Mouse (Mus musculus): ENCODE measurements around the gene Pakap. TPM values are rescaled to one million over a fixed set of nuclear protein-coding genes. Genes with fewer than 3 reads are reported as not detected.

Pakap gene
- polyA plus RNA-seq, 1 experiment: 0.22 TPM

DNA sequence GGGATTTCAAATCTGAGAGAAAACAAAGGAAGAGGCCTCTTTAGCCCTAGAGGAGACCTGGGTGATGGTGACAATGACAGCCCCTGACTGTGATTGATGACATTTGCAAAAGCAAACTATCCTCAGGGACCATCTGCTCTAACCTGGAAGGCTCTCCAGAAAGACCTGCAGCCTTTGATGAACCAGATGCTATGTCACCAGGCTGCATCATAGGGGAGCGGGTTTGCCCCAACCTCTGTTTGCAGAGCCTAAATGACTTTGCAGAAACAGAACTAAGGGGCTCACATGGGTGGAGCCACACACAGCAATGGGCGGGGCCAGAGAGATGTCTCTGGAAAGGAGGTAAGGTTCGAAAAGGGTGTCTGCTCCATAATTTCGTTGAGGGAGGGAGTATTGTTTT is 265.1 kb downstream of the Pakap start:
- H3K27me3 ChIP-seq (ENCODE audit: control insufficient read depth, insufficient read depth, low read length): no peaks in the 10 kb centered on the region
- no peak overlapping the region for H3K27ac ChIP-seq (ENCODE audit: insufficient read depth, low read depth, low read length)
- no peak for TF ChIP-seq CTCF (IDR thresholded peaks at IDR 0.05; ENCODE audit: extremely low read depth, insufficient read length, insufficient replicate concordance, low read depth, low read length)
- WGBS: 50% methylated on average over 4 of the region's 4 CpGs
- no peak overlapping the region for H3K4me3 ChIP-seq (ENCODE audit: low read depth, low read length)
- no peaks in the 10 kb centered on the region for H3K4me1 ChIP-seq (ENCODE audit: control insufficient read depth, insufficient read depth, insufficient read length, low read length)
- no peaks in the 10 kb centered on the region for H3K36me3 ChIP-seq (ENCODE audit: control insufficient read depth, insufficient read depth, low read length)

DNA sequence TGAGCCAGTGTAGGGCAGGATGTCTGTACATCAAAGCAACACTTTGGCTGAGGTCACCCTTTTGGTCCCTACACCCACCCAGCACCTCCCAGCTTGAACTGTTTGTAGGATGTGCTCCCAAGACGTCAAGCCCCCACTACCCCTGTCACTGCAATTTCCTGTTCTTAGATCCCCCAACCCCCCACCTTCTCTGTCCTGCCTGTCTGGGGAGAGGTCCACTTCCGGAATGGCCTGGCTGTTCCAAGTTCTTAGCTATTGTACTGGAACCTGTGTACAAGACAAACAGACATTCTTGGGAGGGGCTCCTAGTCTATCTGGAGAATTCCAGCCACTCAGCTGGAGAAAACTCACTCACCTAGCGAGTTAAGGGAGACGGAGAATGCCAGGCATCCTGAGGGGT is 266.2 kb downstream of the Pakap start:
- no peak overlapping the region for H3K27ac ChIP-seq (ENCODE audit: insufficient read depth, low read depth, low read length)
- no peaks in the 10 kb centered on the region for H3K27me3 ChIP-seq (ENCODE audit: control insufficient read depth, insufficient read depth, low read length)
- 73% methylated on average over 4 of the region's 4 CpGs for WGBS
- TF ChIP-seq CTCF (IDR thresholded peaks at IDR 0.05; ENCODE audit: extremely low read depth, insufficient read length, insufficient replicate concordance, low read depth, low read length) (no peak), POLR2A (IDR thresholded peaks at IDR 0.05; ENCODE audit: low read depth, low read length) (no peak)
- H3K4me1 ChIP-seq (ENCODE audit: control insufficient read depth, insufficient read depth, insufficient read length, low read length): no peaks in the 10 kb centered on the region
- no peaks in the 10 kb centered on the region for H3K36me3 ChIP-seq (ENCODE audit: control insufficient read depth, insufficient read depth, low read length)
- H3K4me3 ChIP-seq (ENCODE audit: low read depth, low read length): no peak overlapping the region

GRCm38 (mm10) chr4:57837089-57837488 is 269.1 kb downstream of the Pakap start:
- H3K27me3 ChIP-seq (ENCODE audit: control insufficient read depth, insufficient read depth, low read length): no peaks in the 10 kb centered on the region
- no peak overlapping the region for H3K4me3 ChIP-seq (ENCODE audit: low read depth, low read length)
- H3K4me1 ChIP-seq (ENCODE audit: control insufficient read depth, insufficient read depth, insufficient read length, low read length): no peaks in the 10 kb centered on the region
- TF ChIP-seq POLR2A (IDR thresholded peaks at IDR 0.05; ENCODE audit: low read depth, low read length) (no peak), CTCF (IDR thresholded peaks at IDR 0.05; ENCODE audit: extremely low read depth, insufficient read length, insufficient replicate concordance, low read depth, low read length) (no peak)
- no peak overlapping the region for H3K27ac ChIP-seq (ENCODE audit: insufficient read depth, low read depth, low read length)
- WGBS: 79% methylated on average over 9 of the region's 9 CpGs
- no peaks in the 10 kb centered on the region for H3K36me3 ChIP-seq (ENCODE audit: control insufficient read depth, insufficient read depth, low read length)

- WGBS: 46% methylated on average over 4 of the region's 4 CpGs
- Histone ChIP-seq H3K27ac (ENCODE audit: insufficient read depth, low read depth, low read length) (no peak overlapping the region), H3K36me3 (ENCODE audit: control insufficient read depth, insufficient read depth, low read length) (no peaks in the 10 kb centered on the region), H3K4me3 (ENCODE audit: low read depth, low read length) (no peak overlapping the region), H3K4me1 (ENCODE audit: control insufficient read depth, insufficient read depth, insufficient read length, low read length) (no peaks in the 10 kb centered on the region), H3K27me3 (ENCODE audit: control insufficient read depth, insufficient read depth, low read length) (no peaks in the 10 kb centered on the region)
- TF ChIP-seq POLR2A (IDR thresholded peaks at IDR 0.05; ENCODE audit: low read depth, low read length) (no peak), CTCF (IDR thresholded peaks at IDR 0.05; ENCODE audit: extremely low read depth, insufficient read length, insufficient replicate concordance, low read depth, low read length) (no peak)
Observed at GRCm38 (mm10) chr4:57839343-57839742, 271.4 kb downstream of the Pakap start.

- no peaks in the 10 kb centered on the region for H3K36me3 ChIP-seq (ENCODE audit: control insufficient read depth, insufficient read depth, low read length)
- no peak for TF ChIP-seq CTCF (IDR thresholded peaks at IDR 0.05; ENCODE audit: extremely low read depth, insufficient read length, insufficient replicate concordance, low read depth, low read length)
- no peak for TF ChIP-seq POLR2A (IDR thresholded peaks at IDR 0.05; ENCODE audit: low read depth, low read length)
- H3K4me3 ChIP-seq (ENCODE audit: low read depth, low read length): no peak overlapping the region
- no peaks in the 10 kb centered on the region for H3K4me1 ChIP-seq (ENCODE audit: control insufficient read depth, insufficient read depth, insufficient read length, low read length)
- H3K27me3 ChIP-seq (ENCODE audit: control insufficient read depth, insufficient read depth, low read length): no peaks in the 10 kb centered on the region
- 26% methylated on average over 1 of the region's 1 CpGs for WGBS
- no peak overlapping the region for H3K27ac ChIP-seq (ENCODE audit: insufficient read depth, low read depth, low read length)
Observed at GRCm38 (mm10) chr4:57841911-57842310, 273.9 kb downstream of the Pakap start.

DNA sequence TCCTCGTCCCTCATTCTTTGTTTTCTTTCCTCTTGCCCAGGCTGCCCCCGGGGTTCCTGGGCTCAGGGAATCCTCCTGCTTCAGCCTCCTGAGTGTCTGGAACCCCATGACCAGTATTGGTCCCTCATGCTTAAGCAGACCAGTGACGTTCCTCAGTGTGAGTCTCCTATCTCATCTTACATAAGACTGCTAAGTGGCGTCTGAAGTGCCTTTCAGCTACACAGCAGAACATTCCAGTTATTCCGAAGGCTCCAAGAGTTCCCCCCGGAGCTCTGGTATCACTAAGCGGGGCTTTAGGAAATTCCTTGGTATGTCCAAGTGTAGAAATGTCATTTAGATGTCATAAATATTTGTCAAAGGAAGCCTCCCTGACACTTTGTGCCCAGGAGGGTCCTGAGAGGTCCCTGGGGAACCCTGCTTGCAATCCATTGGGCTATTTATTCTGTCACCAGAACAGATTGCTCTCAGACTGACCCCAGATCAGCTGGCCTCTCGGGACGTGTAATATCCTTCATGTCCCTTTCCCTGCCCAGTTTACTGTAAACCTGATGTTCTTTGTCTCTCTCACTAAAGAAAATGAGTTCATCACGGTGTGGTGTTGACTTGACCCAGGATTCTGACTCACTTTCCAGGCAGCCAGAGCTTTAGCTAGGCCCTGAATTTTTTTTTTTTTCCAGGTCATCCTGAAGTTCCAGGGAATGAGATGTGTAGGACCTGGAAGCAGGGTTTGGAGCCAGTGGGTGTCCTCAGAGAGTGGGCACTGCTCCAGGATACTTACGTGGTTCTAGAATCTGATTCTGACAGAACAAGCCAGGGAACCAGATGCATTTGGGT is 274.7 kb downstream of the Pakap start:
- Histone ChIP-seq H3K27ac (ENCODE audit: insufficient read depth, low read depth, low read length) (no peak overlapping the region), H3K4me3 (ENCODE audit: low read depth, low read length) (no peak overlapping the region), H3K27me3 (ENCODE audit: control insufficient read depth, insufficient read depth, low read length) (no peaks in the 10 kb centered on the region), H3K36me3 (ENCODE audit: control insufficient read depth, insufficient read depth, low read length) (no peaks in the 10 kb centered on the region), H3K4me1 (ENCODE audit: control insufficient read depth, insufficient read depth, insufficient read length, low read length) (no peaks in the 10 kb centered on the region)
- TF ChIP-seq POLR2A (IDR thresholded peaks at IDR 0.05; ENCODE audit: low read depth, low read length) (no peak), CTCF (IDR thresholded peaks at IDR 0.05; ENCODE audit: extremely low read depth, insufficient read length, insufficient replicate concordance, low read depth, low read length) (no peak)
- 78% methylated on average over 11 of the region's 11 CpGs for WGBS

- WGBS: 7% methylated on average over 10 of the region's 10 CpGs
- Histone ChIP-seq H3K36me3 (ENCODE audit: control insufficient read depth, insufficient read depth, low read length) (no peaks in the 10 kb centered on the region), H3K4me1 (ENCODE audit: control insufficient read depth, insufficient read depth, insufficient read length, low read length) (no peaks in the 10 kb centered on the region), H3K4me3 (ENCODE audit: low read depth, low read length) (peak overlapping the region; percentile 57), H3K27ac (ENCODE audit: insufficient read depth, low read depth, low read length) (peak overlapping the region; percentile 84), H3K27me3 (ENCODE audit: control insufficient read depth, insufficient read depth, low read length) (no peaks in the 10 kb centered on the region)
- TF ChIP-seq CTCF (IDR thresholded peaks at IDR 0.05; ENCODE audit: extremely low read depth, insufficient read length, insufficient replicate concordance, low read depth, low read length) (no peak), POLR2A (IDR thresholded peaks at IDR 0.05; ENCODE audit: low read depth, low read length) (peak; percentile 66; the same call in 1 of the 2 replicates)
Observed at GRCm38 (mm10) chr4:57845031-57845431, 277.1 kb downstream of the Pakap start.

Data from small intestine, adult 2 months (tissue).